Mouse (Mus musculus): Measurements from ENCODE around the gene Tldc1.

DNA sequence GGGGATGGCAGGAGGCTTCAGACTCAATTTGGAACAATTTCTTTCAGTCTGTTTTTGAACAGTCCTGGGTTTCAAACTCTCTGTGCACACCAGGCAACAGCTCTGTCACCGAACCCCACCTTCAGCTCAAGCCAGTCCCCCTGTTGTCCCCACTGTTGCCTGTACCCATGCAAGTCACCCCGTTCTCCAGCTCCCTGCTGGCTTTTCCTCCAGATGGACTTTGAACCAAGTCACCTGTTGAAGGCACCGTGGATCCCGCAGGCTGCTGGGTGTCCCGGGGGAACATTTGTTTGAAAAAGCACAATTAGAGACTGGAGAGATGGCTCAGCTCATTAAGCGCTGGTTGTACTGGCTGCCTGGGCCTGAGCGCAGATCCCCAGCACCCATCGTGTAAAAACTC, 27.1 kb upstream of the Tldc1 start:
- TF ChIP-seq POLR2AphosphoS5 (IDR thresholded peaks at IDR 0.05; ENCODE audit: insufficient replicate concordance, low read depth, low read length) (no peak), CTCF (IDR thresholded peaks at IDR 0.05; ENCODE audit: low read depth, low read length) (no peak)

Measured in G1E (cell line).